Mouse (Mus musculus): Measurements from ENCODE around the gene Lrrk1.

GRCm38 (mm10) chr7:66405541-66405940 lies 17.4 kb upstream of the Lrrk1 start:
- TF ChIP-seq CTCF (IDR thresholded peaks at IDR 0.05; ENCODE audit: extremely low read depth, insufficient read length, insufficient replicate concordance, low read depth, low read length) (no peak), POLR2A (IDR thresholded peaks at IDR 0.05; ENCODE audit: low read depth, low read length) (no peak)

Measured in small intestine, adult 2 months (tissue).